Mouse (Mus musculus): ENCODE measurements around the gene Ccdc91.

DNA sequence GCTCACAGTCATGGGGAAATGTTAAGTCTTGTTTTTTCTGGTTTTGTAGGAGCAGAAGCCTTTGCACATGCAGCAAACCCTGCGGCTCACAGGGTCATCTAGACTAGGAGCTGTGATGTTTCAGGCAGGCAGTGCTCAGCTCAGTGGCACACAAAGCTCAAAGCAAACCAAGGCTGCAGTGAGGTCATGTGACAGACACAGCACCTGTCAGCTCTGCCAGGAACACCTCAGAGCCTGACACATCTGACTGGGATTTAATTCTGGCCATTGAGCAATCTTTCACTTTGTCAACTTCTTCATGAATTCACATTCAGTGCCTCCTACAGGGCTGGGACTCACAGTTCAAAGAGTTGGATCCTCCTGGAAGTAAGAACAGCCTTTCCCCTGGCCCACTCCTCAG lies 185.1 kb downstream of the Ccdc91 start:
- no peak for TF ChIP-seq RCOR1 (conservative IDR thresholded peaks at IDR 0.05; ENCODE audit: low read depth, low read length)
- TF ChIP-seq BHLHE40 (IDR thresholded peaks at IDR 0.05; ENCODE audit: low read depth, low read length), result no peak
- no peak for TF ChIP-seq KAT2A (IDR thresholded peaks at IDR 0.05; ENCODE audit: insufficient replicate concordance, low read length)
- TF ChIP-seq USF1 (IDR thresholded peaks at IDR 0.05; ENCODE audit: low read depth, low read length), result no peak
- TF ChIP-seq MAFK (IDR thresholded peaks at IDR 0.05; ENCODE audit: insufficient replicate concordance, low read length), result no peak
- no peak for TF ChIP-seq POLR2A (IDR thresholded peaks at IDR 0.05; ENCODE audit: low read depth, low read length)
- TF ChIP-seq CTCF (conservative IDR thresholded peaks at IDR 0.05 in 1 of 2, IDR thresholded peaks at IDR 0.05 in 1 of 2; ENCODE audit: low read depth in 2 of 2, low read length in 2 of 2), result no peak
- no peak for TF ChIP-seq E2F4 (IDR thresholded peaks at IDR 0.05; ENCODE audit: insufficient replicate concordance, low read depth, low read length)
- TF ChIP-seq ETS1 (conservative IDR thresholded peaks at IDR 0.05; ENCODE audit: low read depth, low read length), result no peak
- no peak for TF ChIP-seq CHD2 (IDR thresholded peaks at IDR 0.05; ENCODE audit: low read length)
- TF ChIP-seq USF2 (conservative IDR thresholded peaks at IDR 0.05; ENCODE audit: low read depth, low read length), result no peak
